Mouse (Mus musculus): ENCODE data around the gene 4933434E20Rik. TPM values are rescaled to one million over a fixed set of nuclear protein-coding genes. Genes with fewer than 3 reads are reported as not detected.

The 4933434E20Rik gene
- total and polyA plus RNA-seq, 3 experiments, result 22.4 to 84.3 (median 83.1) TPM

DNA sequence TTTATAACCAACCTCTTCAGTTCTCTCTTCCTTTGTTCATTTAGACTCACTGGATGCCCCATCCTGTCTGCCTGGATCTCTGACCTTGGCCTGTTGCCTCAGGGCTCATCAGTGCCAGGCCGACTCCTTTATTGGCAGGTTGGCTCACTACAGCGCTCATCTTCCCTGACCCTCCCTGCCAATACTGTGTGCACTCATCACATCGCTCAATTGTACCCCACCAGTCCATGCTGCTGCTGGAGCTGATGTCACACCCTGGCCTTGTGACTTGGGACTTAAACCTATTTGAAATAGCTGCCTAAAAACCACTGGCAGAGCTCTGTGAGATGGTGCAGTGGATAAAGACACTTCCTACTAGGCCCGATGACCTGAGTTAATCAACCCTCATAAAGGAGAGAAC, 16.4 kb downstream of the 4933434E20Rik start:
- peaks cover 11% of the 10 kb centered on the region for H3K27me3 ChIP-seq (ENCODE audit: insufficient read depth, low read length)
- H3K4me1 ChIP-seq (ENCODE audit: insufficient read depth, low read depth, low read length), result peaks cover 18% of the 10 kb centered on the region
- TF ChIP-seq GATA1 (IDR thresholded peaks at IDR 0.05; ENCODE audit: borderline replicate concordance, low read length) (no peak), GATA2 (IDR thresholded peaks at IDR 0.05; ENCODE audit: borderline replicate concordance, low read depth, low read length) (no peak), CTCF (IDR thresholded peaks at IDR 0.05; ENCODE audit: low read depth, low read length) (no peak), POLR2AphosphoS5 (IDR thresholded peaks at IDR 0.05; ENCODE audit: insufficient replicate concordance, low read depth, low read length) (no peak), TAL1 (conservative IDR thresholded peaks at IDR 0.05; ENCODE audit: low read depth, low read length) (no peak)
- H3K36me3 ChIP-seq (replicated peaks), result peaks cover 42% of the 10 kb centered on the region
- no peak overlapping the region for H3K4me3 ChIP-seq (ENCODE audit: low read depth, low read length)
- DNase-seq (ENCODE audit: low spot score) (no peak), ATAC-seq (ENCODE audit: extremely low read depth, insufficient number of reproducible peaks, low FRiP score, poor library complexity, severe bottlenecking) (no peak)
- no peaks in the 10 kb centered on the region for H3K9me3 ChIP-seq (replicated peaks)

DNA sequence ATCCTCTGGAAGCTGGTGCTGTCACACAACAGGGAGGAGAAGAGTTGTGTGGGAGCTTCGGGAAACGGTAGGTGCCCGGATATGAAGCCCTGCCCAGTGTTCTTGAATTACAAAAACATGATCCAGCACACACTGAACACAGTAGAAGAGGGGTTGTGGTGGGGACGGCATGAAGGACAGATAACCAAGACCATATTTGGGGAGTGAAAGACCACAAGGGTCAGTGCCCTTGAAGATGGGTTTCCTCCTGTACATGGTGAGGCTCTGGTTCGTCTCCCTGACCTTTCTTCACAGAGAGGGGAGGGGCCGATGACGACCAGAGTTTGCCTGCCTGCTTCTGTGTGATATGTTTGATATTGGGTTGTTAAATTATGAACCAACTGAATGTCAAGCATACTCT, 18.3 kb downstream of the 4933434E20Rik start:
- H3K4me3 ChIP-seq (ENCODE audit: low read depth, low read length), result no peak overlapping the region
- peaks cover 26% of the 10 kb centered on the region for H3K36me3 ChIP-seq (replicated peaks)
- H3K4me1 ChIP-seq (ENCODE audit: insufficient read depth, low read depth, low read length), result peaks cover 18% of the 10 kb centered on the region

DNA sequence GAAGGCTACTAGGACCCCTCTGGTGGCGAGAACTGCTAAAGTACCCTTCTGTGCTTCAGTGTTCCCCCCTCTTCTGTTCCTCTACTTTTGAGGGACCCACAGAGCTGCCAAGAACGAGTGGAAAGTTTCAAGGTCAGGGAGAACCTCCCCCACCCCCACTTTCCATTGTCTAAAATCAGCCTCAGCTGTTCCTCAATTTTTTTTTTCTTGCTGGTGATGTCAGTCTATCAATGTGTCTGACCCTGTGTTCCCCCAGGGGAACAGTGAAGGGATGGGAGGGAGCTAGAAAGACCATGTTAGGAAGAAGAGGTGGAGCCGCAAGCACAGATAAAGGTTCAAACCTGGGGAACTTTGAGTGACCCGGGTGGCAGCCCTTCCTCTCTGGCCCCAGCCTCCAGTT, 20.9 kb downstream of the 4933434E20Rik start, which contains the start of gene Tpm3:
TSS of gene Tpm3 (plus strand) at position 356 of the 400 bp plus-strand sequence.
- Histone ChIP-seq H3K27me3 (ENCODE audit: insufficient read depth, low read length) (peaks cover 23% of the 10 kb centered on the region), H3K4me3 (ENCODE audit: low read depth, low read length) (no peak within 1 kb of the TSS), H3K9me3 (replicated peaks) (no peaks in the 10 kb centered on the region), H3K36me3 (replicated peaks) (peaks cover 3% of the 10 kb centered on the region), H3K4me1 (ENCODE audit: insufficient read depth, low read depth, low read length) (peaks cover 16% of the 10 kb centered on the region)
- no peak for ATAC-seq (ENCODE audit: extremely low read depth, insufficient number of reproducible peaks, low FRiP score, poor library complexity, severe bottlenecking)
- no peak for TF ChIP-seq GATA1 (IDR thresholded peaks at IDR 0.05; ENCODE audit: borderline replicate concordance, low read length)
- TF ChIP-seq TAL1 (conservative IDR thresholded peaks at IDR 0.05; ENCODE audit: low read depth, low read length), result no peak
- no peak for TF ChIP-seq GATA2 (IDR thresholded peaks at IDR 0.05; ENCODE audit: borderline replicate concordance, low read depth, low read length)
- TF ChIP-seq CTCF (IDR thresholded peaks at IDR 0.05; ENCODE audit: low read depth, low read length), result no peak
- TF ChIP-seq POLR2AphosphoS5 (IDR thresholded peaks at IDR 0.05; ENCODE audit: insufficient replicate concordance, low read depth, low read length), result no peak
- DNase-seq (ENCODE audit: low spot score), result no peak

More for the DNA sequence above, 18.3 kb downstream of the 4933434E20Rik start:
- ATAC-seq (ENCODE audit: extremely low read depth, insufficient number of reproducible peaks, low FRiP score, poor library complexity, severe bottlenecking), result no peak
- H3K9me3 ChIP-seq (replicated peaks), result no peaks in the 10 kb centered on the region
- H3K27me3 ChIP-seq (ENCODE audit: insufficient read depth, low read length), result peaks cover 21% of the 10 kb centered on the region
- no peak for DNase-seq (ENCODE audit: low spot score)
- no peak for TF ChIP-seq TAL1 (conservative IDR thresholded peaks at IDR 0.05; ENCODE audit: low read depth, low read length)
- no peak for TF ChIP-seq GATA2 (IDR thresholded peaks at IDR 0.05; ENCODE audit: borderline replicate concordance, low read depth, low read length)
- no peak for TF ChIP-seq CTCF (IDR thresholded peaks at IDR 0.05; ENCODE audit: low read depth, low read length)
- TF ChIP-seq POLR2AphosphoS5 (IDR thresholded peaks at IDR 0.05; ENCODE audit: insufficient replicate concordance, low read depth, low read length), result no peak
- TF ChIP-seq GATA1 (IDR thresholded peaks at IDR 0.05; ENCODE audit: borderline replicate concordance, low read length), result no peak

DNA sequence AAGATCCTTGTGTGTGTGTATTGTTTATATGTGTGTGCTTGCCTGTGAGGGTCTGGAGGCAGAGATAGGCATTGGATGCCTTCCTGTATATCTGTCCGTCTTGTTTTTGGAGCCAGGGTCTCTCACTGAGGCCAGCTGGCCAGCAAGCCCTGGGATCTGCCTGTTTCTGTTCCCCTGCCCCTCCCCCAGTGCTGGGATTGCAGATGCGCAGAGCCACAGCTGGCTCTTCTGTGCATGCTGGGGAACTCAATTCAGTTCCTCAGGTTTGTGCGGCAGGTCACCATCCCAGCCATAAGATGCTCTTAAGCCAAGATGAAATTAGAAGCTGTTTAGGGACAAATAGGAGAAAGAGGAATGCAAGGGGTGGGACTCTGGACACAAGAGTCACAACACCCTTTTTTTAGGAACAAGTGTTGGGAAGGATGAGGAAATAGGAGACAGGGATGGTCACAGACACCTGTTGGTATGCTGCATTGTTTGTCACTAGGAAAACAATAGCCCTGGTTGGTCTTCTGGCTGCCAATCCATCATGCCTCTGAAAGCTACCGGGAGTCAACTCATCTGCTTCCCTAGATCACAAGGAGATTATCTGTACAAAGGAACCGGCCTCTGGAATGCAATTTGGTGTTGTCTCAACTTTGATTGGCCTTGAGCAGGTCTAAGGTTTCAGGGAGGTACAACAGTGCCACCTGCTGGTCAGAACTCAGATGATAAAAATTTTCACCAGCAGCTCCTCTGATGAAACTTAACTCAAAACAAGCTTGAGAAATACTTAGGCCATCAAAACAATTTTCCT, 25.7 kb downstream of the 4933434E20Rik start:
- TF ChIP-seq GATA2 (IDR thresholded peaks at IDR 0.05; ENCODE audit: borderline replicate concordance, low read depth, low read length) (no peak), CTCF (IDR thresholded peaks at IDR 0.05; ENCODE audit: low read depth, low read length) (peak; percentile 71), TAL1 (conservative IDR thresholded peaks at IDR 0.05; ENCODE audit: low read depth, low read length) (no peak), GATA1 (IDR thresholded peaks at IDR 0.05; ENCODE audit: borderline replicate concordance, low read length) (no peak), POLR2AphosphoS5 (IDR thresholded peaks at IDR 0.05; ENCODE audit: insufficient replicate concordance, low read depth, low read length) (no peak)
- DNase-seq (ENCODE audit: low spot score), result peak; percentile 41
- Histone ChIP-seq H3K9me3 (replicated peaks) (no peaks in the 10 kb centered on the region), H3K36me3 (replicated peaks) (peaks cover 2% of the 10 kb centered on the region), H3K4me1 (ENCODE audit: insufficient read depth, low read depth, low read length) (peaks cover 39% of the 10 kb centered on the region), H3K27me3 (ENCODE audit: insufficient read depth, low read length) (peaks cover 19% of the 10 kb centered on the region), H3K4me3 (ENCODE audit: low read depth, low read length) (no peak overlapping the region)
- no peak for ATAC-seq (ENCODE audit: extremely low read depth, insufficient number of reproducible peaks, low FRiP score, poor library complexity, severe bottlenecking)

DNA sequence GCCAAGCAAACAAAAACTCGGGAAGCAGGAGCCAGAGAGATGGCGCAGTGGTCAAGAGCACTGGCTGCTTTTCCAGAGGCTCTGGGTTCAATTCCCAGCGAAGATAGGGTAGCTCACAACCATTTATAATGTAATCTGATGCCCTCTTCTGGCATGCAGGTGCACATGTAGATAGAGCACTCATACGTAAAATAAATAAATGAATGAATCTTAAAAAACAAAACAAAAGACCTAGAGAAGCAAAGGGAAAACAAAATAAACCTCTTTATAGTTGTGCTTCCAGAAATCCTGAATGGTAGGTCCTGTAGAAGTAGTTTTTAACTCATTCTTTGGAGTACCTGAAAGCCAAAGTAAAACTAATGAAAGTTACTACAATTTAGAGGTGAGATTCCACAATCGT, 26.8 kb downstream of the 4933434E20Rik start:
- Histone ChIP-seq H3K4me3 (ENCODE audit: low read depth, low read length) (no peak overlapping the region), H3K36me3 (replicated peaks) (peaks cover 10% of the 10 kb centered on the region), H3K9me3 (replicated peaks) (no peaks in the 10 kb centered on the region), H3K27me3 (ENCODE audit: insufficient read depth, low read length) (peaks cover 9% of the 10 kb centered on the region), H3K4me1 (ENCODE audit: insufficient read depth, low read depth, low read length) (peaks cover 42% of the 10 kb centered on the region)
- no peak for ATAC-seq (ENCODE audit: extremely low read depth, insufficient number of reproducible peaks, low FRiP score, poor library complexity, severe bottlenecking)
- no peak for DNase-seq (ENCODE audit: low spot score)
- no peak for TF ChIP-seq CTCF (IDR thresholded peaks at IDR 0.05; ENCODE audit: low read depth, low read length)
- TF ChIP-seq POLR2AphosphoS5 (IDR thresholded peaks at IDR 0.05; ENCODE audit: insufficient replicate concordance, low read depth, low read length), result no peak
- TF ChIP-seq GATA1 (IDR thresholded peaks at IDR 0.05; ENCODE audit: borderline replicate concordance, low read length), result no peak
- no peak for TF ChIP-seq TAL1 (conservative IDR thresholded peaks at IDR 0.05; ENCODE audit: low read depth, low read length)
- no peak for TF ChIP-seq GATA2 (IDR thresholded peaks at IDR 0.05; ENCODE audit: borderline replicate concordance, low read depth, low read length)

DNA sequence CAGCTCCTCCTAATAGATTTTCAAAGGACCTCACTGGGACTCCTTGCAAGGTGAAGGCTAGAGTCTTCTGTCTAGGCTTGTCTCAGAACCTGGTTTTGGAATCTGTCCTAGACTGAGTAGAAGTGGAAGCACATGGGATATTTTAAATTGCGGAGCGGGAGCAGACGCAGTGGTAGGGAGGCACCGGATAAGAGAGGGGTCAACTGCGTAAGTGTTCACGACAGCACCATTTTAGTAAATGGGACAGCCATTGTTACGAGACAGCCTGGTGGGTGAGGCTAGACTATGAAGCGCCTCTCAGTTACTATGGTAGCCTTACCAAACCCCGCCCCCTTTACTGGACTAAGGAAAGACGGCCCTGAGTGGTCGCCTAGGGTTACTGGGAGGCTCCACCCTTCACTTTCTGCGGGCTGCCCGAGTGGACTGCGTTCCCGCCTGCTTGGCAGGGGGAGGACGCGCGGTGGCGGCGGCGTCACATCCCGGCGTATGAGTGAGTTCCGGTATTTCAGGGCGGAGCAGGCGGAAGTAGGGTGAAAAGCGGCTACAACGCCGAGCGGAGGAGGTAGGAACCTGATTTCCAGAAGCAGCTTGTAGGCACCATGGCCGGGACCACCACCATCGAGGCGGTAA, 27.8 kb downstream of the 4933434E20Rik start:
- Histone ChIP-seq H3K9me3 (replicated peaks) (no peaks in the 10 kb centered on the region), H3K36me3 (replicated peaks) (peaks cover 20% of the 10 kb centered on the region), H3K4me1 (ENCODE audit: insufficient read depth, low read depth, low read length) (peaks cover 53% of the 10 kb centered on the region), H3K27me3 (ENCODE audit: insufficient read depth, low read length) (peaks cover 2% of the 10 kb centered on the region; the same call in 1 of the 2 replicates), H3K4me3 (ENCODE audit: low read depth, low read length) (peak overlapping the region; percentile 93)
- TF ChIP-seq POLR2AphosphoS5 (IDR thresholded peaks at IDR 0.05; ENCODE audit: insufficient replicate concordance, low read depth, low read length), result no peak
- TF ChIP-seq TAL1 (conservative IDR thresholded peaks at IDR 0.05; ENCODE audit: low read depth, low read length), result no peak
- TF ChIP-seq GATA2 (IDR thresholded peaks at IDR 0.05; ENCODE audit: borderline replicate concordance, low read depth, low read length), result no peak
- TF ChIP-seq GATA1 (IDR thresholded peaks at IDR 0.05; ENCODE audit: borderline replicate concordance, low read length), result no peak
- no peak for TF ChIP-seq CTCF (IDR thresholded peaks at IDR 0.05; ENCODE audit: low read depth, low read length)
- ATAC-seq (ENCODE audit: extremely low read depth, insufficient number of reproducible peaks, low FRiP score, poor library complexity, severe bottlenecking) (peak; percentile 83), DNase-seq (ENCODE audit: low spot score) (peak; percentile 87)
